Mouse (Mus musculus) lung, embryonic 14.5 days (tissue): ENCODE measurements around the gene Fn3krp. TPM values are rescaled to one million over a fixed set of nuclear protein-coding genes. Genes with fewer than 3 reads are reported as not detected.

ENCODE experiments used
- ATAC-seq: fragments of 200-750 bp; cut with Nextera tagmentation; 2 replicates; pipeline ENCODE4 v1.8.0; 2017; ENCODE audit warnings: mild to moderate bottlenecking, moderate TSS enrichment, moderate library complexity; ENCODE audit not compliant: insufficient read depth
- DNase-seq: peaks from one replicate; pipeline ENCODE4 v3.0.0-alpha.2; 2015
- H3K27ac ChIP-seq: fragments of 300-500 bp; sonication (generic); 2 replicates; pipeline ENCODE4 v1.5.1; 2014; ENCODE audit warnings: low read depth, mild to moderate bottlenecking, moderate library complexity
- H3K27me3 ChIP-seq: fragments of 300-500 bp; sonication (generic); 2 replicates; pipeline ENCODE4 v1.6.1; 2014; ENCODE audit warnings: low read length, control low read depth; ENCODE audit not compliant: insufficient read depth
- H3K36me3 ChIP-seq: fragments of 300-500 bp; sonication (generic); 2 replicates; pipeline ENCODE4 v1.6.1; 2014; ENCODE audit warnings: control low read depth; ENCODE audit not compliant: insufficient read depth
- H3K4me1 ChIP-seq: fragments of 300-500 bp; sonication (generic); 2 replicates; pipeline ENCODE4 v1.6.1; 2014; ENCODE audit warnings: antibody characterized with exemption, control low read depth; ENCODE audit not compliant: insufficient read depth
- H3K4me2 ChIP-seq: fragments of 300-500 bp; sonication (generic); 2 replicates; pipeline ENCODE4 v1.6.1; 2014; ENCODE audit warnings: mild to moderate bottlenecking
- H3K4me3 ChIP-seq: fragments of 300-500 bp; sonication (generic); 2 replicates; pipeline ENCODE4 v1.5.1; 2014; ENCODE audit warnings: low read depth, low read length
- H3K9ac ChIP-seq: fragments of 300-500 bp; sonication (generic); 2 replicates; pipeline ENCODE4 v1.6.1; 2014
- H3K9me3 ChIP-seq: fragments of 300-500 bp; sonication (generic); 2 replicates; pipeline ENCODE4 v1.6.1; 2016; ENCODE audit warnings: low read depth, low read length, control low read depth
- CTCF ChIP-seq: IDR thresholded peaks from 2 replicates; pipeline ENCODE4 v1.5.1; 2016; ENCODE audit warnings: antibody characterized with exemption, low read depth
- WGBS: fragments of 180-500 bp; shearing (Covaris S2); extraction: QIAGEN DNeasy Blood & Tissue Kit; methylation state at CpG from one replicate; pipeline ENCODE4 v1.1.7; 2014; 5-methylcytosine and 5-hydroxymethylcytosine counted together
- polyA plus RNA-seq: library from polyadenylated mRNA; unstranded; fragments of >200 nt; fragmentation: Nextera tagmentation; extraction: Ambion mirVana; gene quantifications from 2 replicates; pipeline ENCODE4 v1.2.1, GENCODE M21; 2014

Gene Fn3krp
- polyA plus RNA-seq, 1 experiment from 2014 or later, result 5.6 TPM

DNA sequence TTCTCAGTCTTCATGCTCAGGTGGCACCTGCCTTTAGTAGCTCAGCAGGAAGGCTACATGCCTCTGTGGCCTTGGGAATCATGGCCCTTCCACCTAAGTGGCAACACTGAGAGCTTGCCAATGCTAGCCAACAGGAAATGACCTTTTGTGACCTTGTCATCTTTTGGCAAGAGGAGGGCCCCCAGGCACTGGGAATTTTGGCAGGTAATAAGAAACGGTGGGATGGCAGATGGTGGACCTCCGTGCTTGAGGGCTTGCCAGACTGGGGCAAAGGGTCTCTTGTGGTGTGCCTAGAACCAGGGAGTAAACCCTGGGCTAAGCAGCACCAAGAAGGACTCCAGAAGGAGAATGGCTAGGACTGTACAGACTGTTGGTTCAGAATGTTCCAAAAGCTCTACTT is 20.9 kb downstream of the Fn3krp start:
- Histone ChIP-seq H3K27ac (no peak overlapping the region), H3K27me3 (no peaks in the 10 kb centered on the region), H3K9me3 (no peaks in the 10 kb centered on the region), H3K9ac (no peak overlapping the region), H3K36me3 (no peaks in the 10 kb centered on the region), H3K4me3 (no peak overlapping the region), H3K4me2 (no peak overlapping the region), H3K4me1 (no peaks in the 10 kb centered on the region)
- DNase-seq (no peak), ATAC-seq (no peak)
- TF ChIP-seq CTCF, result no peak
- WGBS, result 59% methylated on average over 2 of the region's 2 CpGs

DNA sequence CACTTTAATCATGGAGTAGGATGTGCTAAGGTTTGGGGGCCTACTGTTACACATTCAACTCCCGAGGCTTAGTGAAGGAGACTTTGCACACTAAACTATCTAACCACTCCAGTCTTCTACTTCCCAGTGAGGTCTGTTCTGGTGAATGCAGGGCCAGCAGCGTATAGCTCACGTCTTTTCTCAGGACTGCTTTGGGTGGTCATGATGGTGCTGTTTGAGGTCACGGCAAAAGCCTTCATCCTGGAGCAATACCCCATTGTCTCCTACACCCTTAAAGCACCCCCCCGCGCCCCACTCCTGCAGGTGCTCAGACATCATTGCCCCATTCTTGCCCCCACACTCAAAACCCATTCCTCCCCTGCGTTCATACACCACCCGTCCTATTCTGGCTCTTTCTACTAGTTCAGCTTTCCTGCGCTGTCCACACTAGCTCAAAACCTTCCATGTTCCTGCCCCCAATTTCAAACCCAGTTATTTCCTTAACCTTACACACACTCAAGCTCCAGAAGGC is 30.1 kb downstream of the Fn3krp start:
- 0 out of 2 replicates have a peak, but pooled peaks cover 2% of the 10 kb centered on the region for H3K36me3 ChIP-seq
- no peaks in the 10 kb centered on the region for H3K9me3 ChIP-seq
- H3K9ac ChIP-seq, result peak overlapping the region; percentile 62
- no peak overlapping the region for H3K27ac ChIP-seq
- H3K4me1 ChIP-seq, result peaks cover 3% of the 10 kb centered on the region; the same call in 1 of the 2 replicates
- ATAC-seq (peak; percentile 19; the same call in 1 of the 2 replicates), DNase-seq (no peak)
- no peaks in the 10 kb centered on the region for H3K27me3 ChIP-seq
- peak overlapping the region; percentile 77 for H3K4me2 ChIP-seq
- H3K4me3 ChIP-seq, result peak overlapping the region; percentile 89
- no peak for TF ChIP-seq CTCF
- WGBS, result 24% methylated on average over 9 of the region's 9 CpGs

GRCm38 (mm10) chr11:121451753-121452635 is 30.8 kb downstream of the Fn3krp start, which contains the start of gene Tbcd:
Gene Tbcd, plus strand, starts transcription at chr11:121451949.
- Histone ChIP-seq H3K4me3 (peak within 1 kb of the TSS; percentile 89), H3K9ac (peak within 1 kb of the TSS; percentile 62), H3K4me1 (peaks cover 3% of the 10 kb centered on the region; the same call in 1 of the 2 replicates), H3K9me3 (no peaks in the 10 kb centered on the region), H3K27ac (peak within 1 kb of the TSS; percentile 46), H3K4me2 (peak within 1 kb of the TSS; percentile 77), H3K27me3 (no peaks in the 10 kb centered on the region), H3K36me3 (0 out of 2 replicates have a peak, but pooled peaks cover 4% of the 10 kb centered on the region)
- under 1% methylated on average over 58 of the region's 58 CpGs for WGBS
- DNase-seq (peak; percentile 95), ATAC-seq (peak; percentile 97)
- no peak for TF ChIP-seq CTCF

DNA sequence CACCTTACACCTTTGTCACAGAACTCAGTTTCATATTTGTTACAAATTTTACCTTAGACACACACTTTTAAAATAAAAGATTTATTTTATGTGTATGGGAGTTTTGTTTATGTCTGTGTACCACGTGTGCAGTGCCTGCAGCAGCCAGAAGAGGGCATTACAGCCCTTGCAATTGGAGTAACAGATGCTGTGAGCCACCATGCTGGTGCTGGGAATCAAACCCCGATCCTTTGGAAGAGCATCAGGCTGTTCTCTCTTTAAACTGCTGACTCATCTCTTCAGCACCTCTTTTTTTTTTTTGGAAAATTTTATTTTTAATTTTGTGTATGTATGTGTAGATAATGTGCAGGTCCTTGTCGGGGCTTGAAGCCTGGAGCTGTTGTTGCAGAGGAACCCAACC is 36.7 kb downstream of the Fn3krp start:
- 0 out of 2 replicates have a peak, but pooled peaks have one; percentile 4 for TF ChIP-seq CTCF
- no peak overlapping the region for H3K27ac ChIP-seq
- no peaks in the 10 kb centered on the region for H3K27me3 ChIP-seq
- WGBS, result 88% methylated on average over 3 of the region's 3 CpGs
- H3K4me2 ChIP-seq, result no peak overlapping the region
- H3K9me3 ChIP-seq, result no peaks in the 10 kb centered on the region
- H3K9ac ChIP-seq, result no peak overlapping the region
- H3K36me3 ChIP-seq, result peaks cover 44% of the 10 kb centered on the region
- no peak for DNase-seq
- no peaks in the 10 kb centered on the region for H3K4me1 ChIP-seq
- ATAC-seq, result no peak
- H3K4me3 ChIP-seq, result no peak overlapping the region

DNA sequence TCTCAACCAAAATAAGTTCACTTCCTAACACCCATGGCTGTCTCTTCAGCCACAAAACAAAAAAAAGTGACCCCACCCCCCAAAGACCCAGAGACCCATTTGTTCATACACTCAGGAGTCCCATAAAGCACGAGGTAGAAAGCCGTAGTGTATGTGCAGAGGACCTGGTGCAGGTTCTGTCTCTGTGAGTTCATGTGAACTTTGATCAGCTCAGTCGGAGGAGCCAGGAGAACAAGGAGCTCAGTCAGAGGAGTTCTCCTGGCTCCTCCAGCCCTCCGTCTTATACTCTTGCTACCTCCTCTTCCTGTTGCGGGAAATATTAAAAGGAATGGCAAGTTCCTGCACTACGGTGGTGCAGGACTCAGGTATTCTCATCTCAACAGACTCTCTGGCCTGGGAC is 46.2 kb downstream of the Fn3krp start:
- no peak for ATAC-seq
- Histone ChIP-seq H3K4me1 (no peaks in the 10 kb centered on the region), H3K36me3 (peaks cover 28% of the 10 kb centered on the region; the same call in 1 of the 2 replicates)

GRCm38 (mm10) chr11:121474831-121475230 is 53.6 kb downstream of the Fn3krp start:
- H3K4me1 ChIP-seq, result no peaks in the 10 kb centered on the region

More for the DNA sequence above, 46.2 kb downstream of the Fn3krp start:
- no peaks in the 10 kb centered on the region for H3K9me3 ChIP-seq
- no peak overlapping the region for H3K9ac ChIP-seq
- H3K27ac ChIP-seq, result no peak overlapping the region
- H3K4me3 ChIP-seq, result no peak overlapping the region
- DNase-seq, result no peak
- no peaks in the 10 kb centered on the region for H3K27me3 ChIP-seq
- 92% methylated on average over 6 of the region's 6 CpGs for WGBS
- no peak overlapping the region for H3K4me2 ChIP-seq
- TF ChIP-seq CTCF, result no peak

More at GRCm38 (mm10) chr11:121474831-121475230, 53.6 kb downstream of the Fn3krp start:
- H3K27me3 ChIP-seq, result no peaks in the 10 kb centered on the region
- ATAC-seq (no peak), DNase-seq (no peak)
- H3K27ac ChIP-seq, result no peak overlapping the region
- no peak overlapping the region for H3K4me3 ChIP-seq
- no peaks in the 10 kb centered on the region for H3K9me3 ChIP-seq
- peaks cover 25% of the 10 kb centered on the region for H3K36me3 ChIP-seq
- H3K4me2 ChIP-seq, result no peak overlapping the region
- TF ChIP-seq CTCF, result no peak
- WGBS, result 79% methylated on average over 3 of the region's 3 CpGs
- no peak overlapping the region for H3K9ac ChIP-seq
